Comparison of ENCODE assay signal across 14 mouse cellular contexts in the genomic region with DNA sequence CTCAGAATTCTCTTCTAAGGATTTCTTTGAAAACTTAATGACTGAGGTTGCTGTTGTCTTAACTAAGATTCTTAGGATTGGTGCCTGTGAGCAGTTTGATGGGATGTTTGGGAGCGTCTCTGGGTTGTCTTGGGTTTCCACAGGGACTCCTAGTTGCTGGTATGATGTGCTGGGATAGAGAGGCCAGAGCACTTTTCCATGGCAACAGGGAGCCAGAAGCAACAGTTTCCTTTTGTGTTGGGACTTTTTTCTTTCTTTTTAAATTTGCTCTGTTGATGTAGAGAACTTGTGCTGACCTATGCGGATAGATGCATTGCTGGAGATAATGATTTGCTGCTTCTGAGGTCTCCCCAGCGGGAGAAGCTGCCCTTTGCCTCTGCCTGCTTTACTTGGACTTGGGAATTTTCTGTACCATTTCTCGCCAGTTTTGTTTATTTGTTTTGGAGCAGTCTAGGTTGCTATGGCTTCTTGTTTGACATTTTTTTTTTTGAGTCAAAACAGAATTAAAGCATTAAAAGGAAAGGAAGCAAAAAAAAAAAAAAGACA. TPM values are rescaled to one million over a fixed set of nuclear protein-coding genes. Genes with fewer than 3 reads are reported as not detected.
DNase-seq lines count a peak whose midpoint lies in the region; ATAC-seq and TF ChIP-seq lines count a peak whose summit lies in the region.
"Had no signal": no experiment of that assay in that cellular context is flagged by ENCODE, and none has a peak within 500 bp of the region (broad histone marks: within the 10 kb centered on the region; RNA-seq: fewer than 3 reads in every experiment).

No protein-coding gene starts in this region.

- intact Hi-C loops in left cerebral cortex, adult 2 months (cut with DNase I), result no loop called here

- H3K9me3 ChIP-seq in midbrain, embryonic 14.5 days (ENCODE audit: control insufficient read depth, low read length), result no peaks in the 10 kb centered on the region
- no peaks in the 10 kb centered on the region for H3K9me3 ChIP-seq in midbrain, embryonic 11.5 days (ENCODE audit: control insufficient read depth, low read length)
- H3K9me3 ChIP-seq in hindbrain, embryonic 16.5 days (ENCODE audit: control insufficient read depth, low read length), result no peaks in the 10 kb centered on the region
- H3K9me3 ChIP-seq in forebrain, embryonic 11.5 days (ENCODE audit: control insufficient read depth, low read length), result no peaks in the 10 kb centered on the region
- no peaks in the 10 kb centered on the region for H3K9me3 ChIP-seq in forebrain, embryonic 12.5 days
- H3K9me3 ChIP-seq: midbrain, embryonic 12.5 days had no signal

- no peak overlapping the region for H3K4me2 ChIP-seq in midbrain, embryonic 14.5 days (ENCODE audit: low read length)
- H3K4me2 ChIP-seq in midbrain, embryonic 11.5 days, result no peak overlapping the region
- peak overlapping the region; percentile 53 for H3K4me2 ChIP-seq in hindbrain, embryonic 16.5 days (ENCODE audit: low read length)
- no peak overlapping the region for H3K4me2 ChIP-seq in forebrain, embryonic 11.5 days (ENCODE audit: low read depth, low read length, severe bottlenecking)
- no peak overlapping the region for H3K4me2 ChIP-seq in forebrain, embryonic 12.5 days
- H3K4me2 ChIP-seq: midbrain, embryonic 12.5 days had no signal

- WGBS in midbrain, embryonic 14.5 days, result 46% methylated on average over 4 of the region's 4 CpGs
- 41% methylated on average over 4 of the region's 4 CpGs for WGBS in midbrain, embryonic 11.5 days
- WGBS in hindbrain, embryonic 16.5 days, result 30% methylated on average over 4 of the region's 4 CpGs
- 63% methylated on average over 4 of the region's 4 CpGs for WGBS in forebrain, embryonic 11.5 days
- 58% methylated on average over 4 of the region's 4 CpGs for WGBS in forebrain, embryonic 12.5 days

- H3K27me3 ChIP-seq in midbrain, embryonic 14.5 days (ENCODE audit: control insufficient read depth, insufficient read depth, low read length), result no peaks in the 10 kb centered on the region
- no peaks in the 10 kb centered on the region for H3K27me3 ChIP-seq in midbrain, embryonic 11.5 days (ENCODE audit: control insufficient read depth, insufficient read depth, low read length)
- H3K27me3 ChIP-seq in hindbrain, embryonic 16.5 days (replicated peaks; ENCODE audit: control insufficient read depth, insufficient read depth, low read length), result no peaks in the 10 kb centered on the region
- H3K27me3 ChIP-seq in forebrain, embryonic 11.5 days (ENCODE audit: control insufficient read depth, insufficient read depth, low read length), result no peaks in the 10 kb centered on the region
- no peaks in the 10 kb centered on the region for H3K27me3 ChIP-seq in forebrain, embryonic 12.5 days
- H3K27me3 ChIP-seq: midbrain, embryonic 12.5 days had no signal

- DNase-seq in midbrain, embryonic 14.5 days, result peak; percentile 4
- no peak for DNase-seq in midbrain, embryonic 11.5 days (ENCODE audit: low spot score, missing footprints)
- peak; percentile 27 to 55 for DNase-seq in kidney, postnatal 4 days
- DNase-seq in left cerebral cortex, adult 2 months (ENCODE audit: extremely low spot score in 1 of 2, low spot score in 2 of 2), result no peak
- no peak for DNase-seq in forebrain, embryonic 11.5 days (ENCODE audit: low spot score)

- no peaks in the 10 kb centered on the region for H3K4me1 ChIP-seq in midbrain, embryonic 14.5 days (ENCODE audit: control insufficient read depth, insufficient read depth, low read length)
- H3K4me1 ChIP-seq in midbrain, embryonic 11.5 days (ENCODE audit: control insufficient read depth, insufficient read depth, low read length), result no peaks in the 10 kb centered on the region
- H3K4me1 ChIP-seq in hindbrain, embryonic 16.5 days (ENCODE audit: control insufficient read depth, insufficient read depth, low read depth, low read length), result peaks cover 4% of the 10 kb centered on the region
- no peaks in the 10 kb centered on the region for H3K4me1 ChIP-seq in forebrain, embryonic 11.5 days (replicated peaks; ENCODE audit: control insufficient read depth, insufficient read depth, low read length)
- H3K4me1 ChIP-seq in forebrain, embryonic 12.5 days, result peaks cover 8% of the 10 kb centered on the region; the same call in 1 of the 2 replicates
- H3K4me1 ChIP-seq: midbrain, embryonic 12.5 days had no signal

- H3K27ac ChIP-seq in midbrain, embryonic 14.5 days (replicated peaks; ENCODE audit: low read depth, low read length), result no peak overlapping the region
- no peak overlapping the region for H3K27ac ChIP-seq in midbrain, embryonic 11.5 days (ENCODE audit: low read depth, low read length)
- H3K27ac ChIP-seq in hindbrain, embryonic 16.5 days (ENCODE audit: low read depth, low read length), result no peak overlapping the region
- H3K27ac ChIP-seq in left cerebral cortex, adult 2 months, result no peak overlapping the region
- no peak overlapping the region for H3K27ac ChIP-seq in forebrain, embryonic 11.5 days (ENCODE audit: low read depth, low read length)
- H3K27ac ChIP-seq in forebrain, embryonic 12.5 days, result no peak overlapping the region
- H3K27ac ChIP-seq: liver, embryonic 14.5 days; midbrain, embryonic 12.5 days had no signal

- no peak overlapping the region for H3K4me3 ChIP-seq in midbrain, embryonic 14.5 days (replicated peaks; ENCODE audit: low read depth, low read length)
- no peak overlapping the region for H3K4me3 ChIP-seq in midbrain, embryonic 11.5 days (ENCODE audit: low read depth, low read length)
- no peak overlapping the region for H3K4me3 ChIP-seq in hindbrain, embryonic 16.5 days (ENCODE audit: low read length)
- no peak overlapping the region for H3K4me3 ChIP-seq in left cerebral cortex, adult 2 months
- H3K4me3 ChIP-seq in forebrain, embryonic 11.5 days (ENCODE audit: low read depth, low read length), result no peak overlapping the region
- no peak overlapping the region for H3K4me3 ChIP-seq in forebrain, embryonic 12.5 days (replicated peaks)
- H3K4me3 ChIP-seq: midbrain, embryonic 12.5 days had no signal

- H3K36me3 ChIP-seq in midbrain, embryonic 14.5 days (ENCODE audit: control insufficient read depth, insufficient read depth, low read length), result no peaks in the 10 kb centered on the region
- no peaks in the 10 kb centered on the region for H3K36me3 ChIP-seq in midbrain, embryonic 11.5 days (ENCODE audit: control insufficient read depth, insufficient read depth, low read length)
- H3K36me3 ChIP-seq in hindbrain, embryonic 16.5 days (ENCODE audit: control insufficient read depth, insufficient read depth, low read length), result no peaks in the 10 kb centered on the region
- no peaks in the 10 kb centered on the region for H3K36me3 ChIP-seq in forebrain, embryonic 11.5 days (ENCODE audit: control insufficient read depth, insufficient read depth, low read length)
- H3K36me3 ChIP-seq in forebrain, embryonic 12.5 days (replicated peaks), result no peaks in the 10 kb centered on the region
- H3K36me3 ChIP-seq: midbrain, embryonic 12.5 days had no signal

- ATAC-seq in midbrain, embryonic 14.5 days (ENCODE audit: low FRiP score, low TSS enrichment), result no peak
- no peak for ATAC-seq in midbrain, embryonic 11.5 days (ENCODE audit: low FRiP score)
- 0 out of 2 replicates have a peak, but pooled peaks have one; percentile 25 for ATAC-seq in hindbrain, embryonic 16.5 days
- ATAC-seq in forebrain, embryonic 11.5 days (replicated peaks; ENCODE audit: low FRiP score), result no peak
- no peak for ATAC-seq in forebrain, embryonic 12.5 days (ENCODE audit: low FRiP score)
- ATAC-seq: activated CD4-positive, CD25-positive, alpha-beta regulatory T cell, adult 4 months had no signal

- TF ChIP-seq CTCF in left cerebral cortex, adult 2 months (IDR thresholded peaks at IDR 0.05), result no peak

- no peak overlapping the region for H3K9ac ChIP-seq in midbrain, embryonic 14.5 days (replicated peaks; ENCODE audit: low read length)
- no peak overlapping the region for H3K9ac ChIP-seq in midbrain, embryonic 11.5 days (ENCODE audit: low read length)
- no peak overlapping the region for H3K9ac ChIP-seq in hindbrain, embryonic 16.5 days (ENCODE audit: low read depth, low read length)
- H3K9ac ChIP-seq in forebrain, embryonic 11.5 days (ENCODE audit: low read length), result no peak overlapping the region
- no peak overlapping the region for H3K9ac ChIP-seq in forebrain, embryonic 12.5 days
- H3K9ac ChIP-seq: liver, embryonic 14.5 days; midbrain, embryonic 12.5 days had no signal

RNA-seq across cellular contexts. Expression of gene C1qtnf3, which starts 0.7 kb away (rescaled TPM):
- polyA plus RNA-seq in midbrain, embryonic 14.5 days (2014; fragmentation: Nextera tagmentation; extraction: Ambion mirVana), result 0.42 and 0.88 TPM in 2 replicates
- polyA plus RNA-seq in midbrain, embryonic 11.5 days (2014; fragmentation: Nextera tagmentation; extraction: Ambion mirVana), result 0.97 and 1.2 TPM in 2 replicates
- 1.7 and 8.2 TPM in 2 replicates for polyA plus RNA-seq in hindbrain, embryonic 16.5 days (2015; fragmentation: Nextera tagmentation; extraction: Ambion mirVana)
- total RNA-seq in left cerebral cortex, adult 2 months (2021), result under 1 TPM in 1 of 2 experiments, not detected in 1; 0.14 TPM
- polyA plus RNA-seq in forebrain, embryonic 11.5 days (2014; fragmentation: Nextera tagmentation; extraction: Ambion mirVana), result 0.64 and 0.81 TPM in 2 replicates
- polyA plus RNA-seq in forebrain, embryonic 12.5 days (2016; fragmentation: Nextera tagmentation; extraction: Ambion mirVana), result 0.59 and 1.6 TPM in 2 replicates
- polyA plus RNA-seq: activated CD4-positive, CD25-positive, alpha-beta regulatory T cell, adult 4 months had no signal

RNA-seq across cellular contexts. Expression of gene Amacr, which starts 28.7 kb away (rescaled TPM):
- 9.8 and 11.1 TPM in 2 replicates for polyA plus RNA-seq in midbrain, embryonic 14.5 days (2014; fragmentation: Nextera tagmentation; extraction: Ambion mirVana)
- 10.1 and 11.9 TPM in 2 replicates for polyA plus RNA-seq in midbrain, embryonic 11.5 days (2014; fragmentation: Nextera tagmentation; extraction: Ambion mirVana)
- 14.1 and 14.3 TPM in 2 replicates for polyA plus RNA-seq in hindbrain, embryonic 16.5 days (2015; fragmentation: Nextera tagmentation; extraction: Ambion mirVana)
- 10 to 100 TPM; 11.2 to 11.9 TPM for total RNA-seq in left cerebral cortex, adult 2 months (2021)
- 9.9 and 11.7 TPM in 2 replicates for polyA plus RNA-seq in forebrain, embryonic 11.5 days (2014; fragmentation: Nextera tagmentation; extraction: Ambion mirVana)
- 5.5 and 10.0 TPM in 2 replicates for polyA plus RNA-seq in forebrain, embryonic 12.5 days (2016; fragmentation: Nextera tagmentation; extraction: Ambion mirVana)

RNA-seq across cellular contexts. Expression of gene Slc45a2, which starts 47.7 kb away (rescaled TPM):
- 0.36 TPM in 1 of 2 replicates, not detected in the other for polyA plus RNA-seq in midbrain, embryonic 14.5 days (2014; fragmentation: Nextera tagmentation; extraction: Ambion mirVana)
- 0.08 and 0.22 TPM in 2 replicates for polyA plus RNA-seq in midbrain, embryonic 11.5 days (2014; fragmentation: Nextera tagmentation; extraction: Ambion mirVana)
- polyA plus RNA-seq in hindbrain, embryonic 16.5 days (2015; fragmentation: Nextera tagmentation; extraction: Ambion mirVana), result 0.14 and 0.24 TPM in 2 replicates
- under 1 TPM in 1 of 2 experiments, not detected in 1; 0.19 TPM for total RNA-seq in left cerebral cortex, adult 2 months (2021)
- polyA plus RNA-seq in forebrain, embryonic 11.5 days (2014; fragmentation: Nextera tagmentation; extraction: Ambion mirVana), result 0.15 and 0.20 TPM in 2 replicates
- polyA plus RNA-seq in forebrain, embryonic 12.5 days (2016; fragmentation: Nextera tagmentation; extraction: Ambion mirVana), result 0.13 and 0.17 TPM in 2 replicates
- total RNA-seq: gastrocnemius, adult 8-10 months; layer of hippocampus, postnatal 10 days had no signal
- polyA plus RNA-seq: activated CD4-positive, CD25-positive, alpha-beta regulatory T cell, adult 4 months; heart, embryonic 16.5 days; stomach, embryonic 16.5 days had no signal

Comparison
In these comparisons a context has a peak if more than half of its experiments do, and no peak if none do; other contexts are left out.
1. DNase-seq: peak in midbrain, embryonic 14.5 days (single experiment) and kidney, postnatal 4 days (2 of 2); none in midbrain, embryonic 11.5 days (single experiment), left cerebral cortex, adult 2 months (0 of 2) and forebrain, embryonic 11.5 days (single experiment).